Mouse (Mus musculus): ENCODE measurements at regions not wholly inside any gene's neighbourhood (a gene's known extent, or its start where the extent isn't known, plus 50 kb on each side); places are given as distances from the start of the nearest gene placed in this dataset.

- TF ChIP-seq POLR2AphosphoS5 (IDR thresholded peaks at IDR 0.05; ENCODE audit: borderline replicate concordance, low read depth, low read length): no peak
- TF ChIP-seq CTCF (IDR thresholded peaks at IDR 0.05 in 2 of 3, conservative IDR thresholded peaks at IDR 0.05 in 1 of 3; ENCODE audit: control insufficient read depth in 1 of 3, insufficient read depth in 1 of 3, low read depth in 2 of 3, low read length in 3 of 3, poor library complexity in 1 of 3, severe bottlenecking in 1 of 3): no peak
- TF ChIP-seq POLR2A (IDR thresholded peaks at IDR 0.05; ENCODE audit: control insufficient read depth in 1 of 2, insufficient read depth in 1 of 2, low read depth in 1 of 2, low read length in 2 of 2, poor library complexity in 1 of 2): no peak
- TF ChIP-seq BHLHE40 (IDR thresholded peaks at IDR 0.05; ENCODE audit: borderline replicate concordance, low read depth, low read length): no peak
- no peak for TF ChIP-seq NELFE (IDR thresholded peaks at IDR 0.05; ENCODE audit: low read depth, low read length)
- TF ChIP-seq MYC (IDR thresholded peaks at IDR 0.05; ENCODE audit: low read depth, low read length): no peak
- TF ChIP-seq POLR2AphosphoS2 (IDR thresholded peaks at IDR 0.05; ENCODE audit: low read length): no peak
- no peak for TF ChIP-seq GABPA (IDR thresholded peaks at IDR 0.05; ENCODE audit: low read depth, low read length)
- no peak for TF ChIP-seq UBTF (IDR thresholded peaks at IDR 0.05; ENCODE audit: borderline replicate concordance, insufficient read depth, low read depth, low read length)
These were observed 64.6 kb upstream of the Srsf6 start for GRCm38 (mm10) chr2:162866613-162867314.
